Mouse (Mus musculus): Measurements from ENCODE around the gene Bnip1. TPM values are rescaled to one million over a fixed set of nuclear protein-coding genes. Genes with fewer than 3 reads are reported as not detected.

The Bnip1 gene
- polyA plus RNA-seq, 1 experiment from 2014 or later, result 64.2 TPM

GRCm38 (mm10) chr17:26790269-26791214 is 9.7 kb downstream of the Bnip1 start:
- no peak for ATAC-seq
- peaks cover 33% of the 10 kb centered on the region for H3K36me3 ChIP-seq (ENCODE audit: control insufficient read depth, insufficient read depth, low read length)

GRCm38 (mm10) chr17:26791580-26791979 is 10.7 kb downstream of the Bnip1 start:
- Histone ChIP-seq H3K27ac (ENCODE audit: low read length) (no peak overlapping the region), H3K4me2 (ENCODE audit: low read length) (no peak overlapping the region), H3K4me3 (ENCODE audit: low read depth, low read length) (no peak overlapping the region), H3K36me3 (ENCODE audit: control insufficient read depth, insufficient read depth, low read length) (peaks cover 33% of the 10 kb centered on the region), H3K9ac (ENCODE audit: low read depth, low read length) (no peak overlapping the region), H3K27me3 (ENCODE audit: control insufficient read depth, insufficient read depth, low read depth, low read length) (no peaks in the 10 kb centered on the region), H3K9me3 (replicated peaks; ENCODE audit: control insufficient read depth, low read length, poor library complexity, severe bottlenecking) (no peaks in the 10 kb centered on the region), H3K4me1 (ENCODE audit: control insufficient read depth, insufficient read depth, low read length) (no peaks in the 10 kb centered on the region)
- no peak for ATAC-seq
- 91% methylated on average over 7 of the region's 7 CpGs for WGBS

More at GRCm38 (mm10) chr17:26790269-26791214, 9.7 kb downstream of the Bnip1 start:
- Histone ChIP-seq H3K9ac (ENCODE audit: low read depth, low read length) (no peak overlapping the region), H3K4me3 (ENCODE audit: low read depth, low read length) (no peak overlapping the region), H3K4me2 (ENCODE audit: low read length) (no peak overlapping the region), H3K4me1 (ENCODE audit: control insufficient read depth, insufficient read depth, low read length) (no peaks in the 10 kb centered on the region), H3K27me3 (ENCODE audit: control insufficient read depth, insufficient read depth, low read depth, low read length) (no peaks in the 10 kb centered on the region), H3K9me3 (replicated peaks; ENCODE audit: control insufficient read depth, low read length, poor library complexity, severe bottlenecking) (no peaks in the 10 kb centered on the region), H3K27ac (ENCODE audit: low read length) (no peak overlapping the region)
- WGBS, result 89% methylated on average over 11 of the region's 11 CpGs

- no peaks in the 10 kb centered on the region for H3K27me3 ChIP-seq (ENCODE audit: control insufficient read depth, insufficient read depth, low read depth, low read length)
- no peak overlapping the region for H3K27ac ChIP-seq (ENCODE audit: low read length)
- no peak overlapping the region for H3K4me3 ChIP-seq (ENCODE audit: low read depth, low read length)
- H3K9ac ChIP-seq (ENCODE audit: low read depth, low read length), result no peak overlapping the region
- no peaks in the 10 kb centered on the region for H3K4me1 ChIP-seq (ENCODE audit: control insufficient read depth, insufficient read depth, low read length)
- no peak overlapping the region for H3K4me2 ChIP-seq (ENCODE audit: low read length)
- WGBS, result 96% methylated on average over 15 of the region's 15 CpGs
- ATAC-seq, result no peak
- no peaks in the 10 kb centered on the region for H3K9me3 ChIP-seq (replicated peaks; ENCODE audit: control insufficient read depth, low read length, poor library complexity, severe bottlenecking)
- peaks cover 28% of the 10 kb centered on the region for H3K36me3 ChIP-seq (ENCODE audit: control insufficient read depth, insufficient read depth, low read length)
Measured at GRCm38 (mm10) chr17:26792096-26792495, 11.2 kb downstream of the Bnip1 start.

- H3K9ac ChIP-seq (ENCODE audit: low read depth, low read length), result no peak overlapping the region
- no peaks in the 10 kb centered on the region for H3K27me3 ChIP-seq (ENCODE audit: control insufficient read depth, insufficient read depth, low read depth, low read length)
- H3K4me1 ChIP-seq (ENCODE audit: control insufficient read depth, insufficient read depth, low read length), result no peaks in the 10 kb centered on the region
- WGBS, result 88% methylated on average over 5 of the region's 5 CpGs
- H3K36me3 ChIP-seq (ENCODE audit: control insufficient read depth, insufficient read depth, low read length), result peaks cover 24% of the 10 kb centered on the region
- H3K27ac ChIP-seq (ENCODE audit: low read length), result no peak overlapping the region
- no peak overlapping the region for H3K4me3 ChIP-seq (ENCODE audit: low read depth, low read length)
- no peak overlapping the region for H3K4me2 ChIP-seq (ENCODE audit: low read length)
- no peak for ATAC-seq
- no peaks in the 10 kb centered on the region for H3K9me3 ChIP-seq (replicated peaks; ENCODE audit: control insufficient read depth, low read length, poor library complexity, severe bottlenecking)
Measured at GRCm38 (mm10) chr17:26793068-26793765, 12.4 kb downstream of the Bnip1 start.

GRCm38 (mm10) chr17:26794744-26795143 is 13.9 kb downstream of the Bnip1 start:
- no peak overlapping the region for H3K4me3 ChIP-seq (ENCODE audit: low read depth, low read length)
- H3K4me2 ChIP-seq (ENCODE audit: low read length), result no peak overlapping the region
- H3K9me3 ChIP-seq (replicated peaks; ENCODE audit: control insufficient read depth, low read length, poor library complexity, severe bottlenecking), result no peaks in the 10 kb centered on the region
- H3K27ac ChIP-seq (ENCODE audit: low read length), result no peak overlapping the region
- no peaks in the 10 kb centered on the region for H3K27me3 ChIP-seq (ENCODE audit: control insufficient read depth, insufficient read depth, low read depth, low read length)
- WGBS, result 29% methylated on average over 3 of the region's 3 CpGs
- peaks cover 19% of the 10 kb centered on the region for H3K36me3 ChIP-seq (ENCODE audit: control insufficient read depth, insufficient read depth, low read length)
- no peak overlapping the region for H3K9ac ChIP-seq (ENCODE audit: low read depth, low read length)
- H3K4me1 ChIP-seq (ENCODE audit: control insufficient read depth, insufficient read depth, low read length), result no peaks in the 10 kb centered on the region
- ATAC-seq, result no peak

GRCm38 (mm10) chr17:26795386-26795785 is 14.5 kb downstream of the Bnip1 start:
- peaks cover 15% of the 10 kb centered on the region for H3K36me3 ChIP-seq (ENCODE audit: control insufficient read depth, insufficient read depth, low read length)
- ATAC-seq, result no peak
- H3K9me3 ChIP-seq (replicated peaks; ENCODE audit: control insufficient read depth, low read length, poor library complexity, severe bottlenecking), result no peaks in the 10 kb centered on the region
- no peak overlapping the region for H3K4me3 ChIP-seq (ENCODE audit: low read depth, low read length)
- no peak overlapping the region for H3K27ac ChIP-seq (ENCODE audit: low read length)
- H3K4me1 ChIP-seq (ENCODE audit: control insufficient read depth, insufficient read depth, low read length), result no peaks in the 10 kb centered on the region
- 75% methylated on average over 7 of the region's 7 CpGs for WGBS
- H3K27me3 ChIP-seq (ENCODE audit: control insufficient read depth, insufficient read depth, low read depth, low read length), result no peaks in the 10 kb centered on the region
- H3K9ac ChIP-seq (ENCODE audit: low read depth, low read length), result no peak overlapping the region
- H3K4me2 ChIP-seq (ENCODE audit: low read length), result no peak overlapping the region

GRCm38 (mm10) chr17:26797379-26798128 is 16.7 kb downstream of the Bnip1 start:
- no peaks in the 10 kb centered on the region for H3K36me3 ChIP-seq (ENCODE audit: control insufficient read depth, insufficient read depth, low read length)
- no peak overlapping the region for H3K9ac ChIP-seq (ENCODE audit: low read depth, low read length)
- H3K27me3 ChIP-seq (ENCODE audit: control insufficient read depth, insufficient read depth, low read depth, low read length), result no peaks in the 10 kb centered on the region
- no peak overlapping the region for H3K4me3 ChIP-seq (ENCODE audit: low read depth, low read length)
- 75% methylated on average over 6 of the region's 6 CpGs for WGBS
- no peaks in the 10 kb centered on the region for H3K4me1 ChIP-seq (ENCODE audit: control insufficient read depth, insufficient read depth, low read length)
- no peaks in the 10 kb centered on the region for H3K9me3 ChIP-seq (replicated peaks; ENCODE audit: control insufficient read depth, low read length, poor library complexity, severe bottlenecking)
- H3K4me2 ChIP-seq (ENCODE audit: low read length), result no peak overlapping the region
- no peak for ATAC-seq
- no peak overlapping the region for H3K27ac ChIP-seq (ENCODE audit: low read length)

- 91% methylated on average over 3 of the region's 3 CpGs for WGBS
Measured at GRCm38 (mm10) chr17:26802886-26803285, 22.0 kb downstream of the Bnip1 start.

More at GRCm38 (mm10) chr17:26802886-26803285, 22.0 kb downstream of the Bnip1 start:
- H3K27me3 ChIP-seq (ENCODE audit: control insufficient read depth, insufficient read depth, low read depth, low read length), result no peaks in the 10 kb centered on the region
- H3K4me1 ChIP-seq (ENCODE audit: control insufficient read depth, insufficient read depth, low read length), result no peaks in the 10 kb centered on the region
- H3K9me3 ChIP-seq (replicated peaks; ENCODE audit: control insufficient read depth, low read length, poor library complexity, severe bottlenecking), result no peaks in the 10 kb centered on the region
- no peak for ATAC-seq
- no peak overlapping the region for H3K9ac ChIP-seq (ENCODE audit: low read depth, low read length)
- no peaks in the 10 kb centered on the region for H3K36me3 ChIP-seq (ENCODE audit: control insufficient read depth, insufficient read depth, low read length)
- no peak overlapping the region for H3K4me3 ChIP-seq (ENCODE audit: low read depth, low read length)
- no peak overlapping the region for H3K4me2 ChIP-seq (ENCODE audit: low read length)
- H3K27ac ChIP-seq (ENCODE audit: low read length), result no peak overlapping the region

Data from midbrain, embryonic 16.5 days (tissue).